Mouse (Mus musculus): ENCODE results near the gene Slbp.

DNA sequence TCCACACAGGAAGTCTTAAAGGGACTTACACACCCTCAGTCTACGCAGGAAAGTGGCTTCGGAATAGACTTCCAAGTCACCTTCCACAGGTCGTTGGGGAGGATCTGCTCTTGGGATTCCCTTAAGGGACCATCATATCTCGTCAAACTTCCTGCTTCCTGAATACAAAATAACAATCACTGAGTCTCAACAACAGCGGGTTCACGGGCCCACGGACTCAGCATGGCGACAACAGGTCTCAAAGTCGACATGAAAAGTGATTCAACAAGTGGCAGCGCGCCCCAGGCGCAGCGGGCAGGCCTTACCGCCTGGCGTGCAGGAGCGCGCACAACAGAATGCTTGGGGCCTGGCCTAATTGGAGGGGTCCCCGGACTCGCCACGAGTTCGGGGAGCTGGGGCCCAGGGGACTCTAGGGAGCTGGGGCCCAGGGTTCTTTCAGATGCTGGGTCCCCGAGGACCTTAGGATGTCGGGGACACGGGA, 23.5 kb downstream of the Slbp start:
- TF ChIP-seq CTCF (IDR thresholded peaks at IDR 0.05; ENCODE audit: borderline replicate concordance, control insufficient read depth, extremely low read depth, insufficient read depth, low read length, poor library complexity), result no peak
- TF ChIP-seq POLR2A (IDR thresholded peaks at IDR 0.05; ENCODE audit: control insufficient read depth, extremely low read depth, insufficient read depth, low read length, poor library complexity), result no peak
